Mouse (Mus musculus) adrenal gland, postnatal 25 days (tissue): Measurements from ENCODE around the gene Snap91. TPM values are rescaled to one million over a fixed set of nuclear protein-coding genes. Genes with fewer than 3 reads are reported as not detected.

Experiments used
- DNase-seq: peaks from one replicate; pipeline ENCODE4 v3.0.0; 2021; ENCODE audit warnings: mixed read lengths
- total RNA-seq: library from RNA; stranded (reverse); gene quantifications from 2 replicates; pipeline ENCODE4 v1.2.3, GENCODE M21; 2021

The Snap91 gene
- total RNA-seq, 1 experiment from 2014 or later = 38.5 TPM

DNA sequence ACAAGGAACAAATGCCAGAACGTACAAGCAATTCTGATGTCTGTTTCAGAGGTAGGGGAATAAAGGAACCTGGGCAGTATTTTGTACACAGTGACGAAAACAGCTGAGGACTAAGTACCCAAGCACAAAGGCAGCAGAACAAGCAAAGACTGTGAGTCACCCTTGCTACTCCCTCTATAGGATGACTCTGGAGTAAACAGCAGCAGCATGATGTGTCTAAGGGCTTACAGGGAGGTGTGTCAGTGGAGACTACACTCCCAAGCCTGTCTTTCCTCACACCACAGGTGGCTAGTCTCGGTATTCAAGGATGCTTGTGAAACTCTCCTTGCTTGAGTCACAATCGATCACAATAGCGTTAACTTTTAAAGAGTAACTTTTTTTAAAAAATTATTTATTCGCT, 66.1 kb downstream of the Snap91 start:
- no peak for DNase-seq

DNA sequence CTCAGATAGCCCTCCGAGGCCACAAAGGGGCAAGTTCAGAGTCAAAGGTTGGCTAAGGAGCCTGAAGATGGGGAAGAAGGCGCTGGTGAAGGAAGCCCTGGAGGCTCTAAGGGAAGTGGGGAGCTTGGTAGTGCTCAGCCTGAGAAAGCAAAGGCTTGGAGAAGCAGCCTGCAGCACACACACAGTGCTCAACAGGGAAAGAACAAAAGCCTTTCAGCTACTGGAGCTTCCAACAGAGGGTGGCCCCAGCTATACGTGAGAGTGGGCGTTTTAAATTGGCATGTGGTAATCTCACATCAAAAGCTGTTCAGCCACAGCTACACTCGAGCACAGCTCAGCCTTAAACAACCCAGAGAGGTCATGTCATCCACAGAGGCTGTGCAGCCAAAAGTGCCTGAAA, 67.1 kb downstream of the Snap91 start:
- DNase-seq = no peak

DNA sequence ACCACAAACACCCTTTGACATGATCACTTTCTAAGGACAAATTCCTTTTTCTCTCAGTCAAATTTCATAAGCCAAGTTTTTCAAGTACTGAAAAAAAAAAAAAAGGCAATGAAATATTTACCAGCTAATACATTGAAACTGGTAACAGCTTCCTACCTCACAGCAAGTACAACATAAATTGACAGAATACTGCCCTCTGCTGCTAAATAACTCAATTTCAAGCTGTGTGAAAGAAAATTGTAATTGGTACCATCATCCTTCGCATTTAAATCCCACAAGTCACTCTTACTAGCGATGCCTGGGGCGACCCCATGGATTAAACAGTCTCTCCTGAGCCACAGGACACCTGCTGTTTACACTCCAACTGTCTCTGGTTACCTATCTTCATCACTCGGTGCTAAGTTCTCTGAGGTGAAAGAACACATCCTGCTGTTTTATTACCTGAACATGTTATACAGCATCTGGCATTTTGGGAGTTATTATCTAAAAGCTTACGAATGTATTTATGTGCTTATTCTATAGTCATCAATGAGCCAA, 69.7 kb downstream of the Snap91 start:
- no peak for DNase-seq

DNA sequence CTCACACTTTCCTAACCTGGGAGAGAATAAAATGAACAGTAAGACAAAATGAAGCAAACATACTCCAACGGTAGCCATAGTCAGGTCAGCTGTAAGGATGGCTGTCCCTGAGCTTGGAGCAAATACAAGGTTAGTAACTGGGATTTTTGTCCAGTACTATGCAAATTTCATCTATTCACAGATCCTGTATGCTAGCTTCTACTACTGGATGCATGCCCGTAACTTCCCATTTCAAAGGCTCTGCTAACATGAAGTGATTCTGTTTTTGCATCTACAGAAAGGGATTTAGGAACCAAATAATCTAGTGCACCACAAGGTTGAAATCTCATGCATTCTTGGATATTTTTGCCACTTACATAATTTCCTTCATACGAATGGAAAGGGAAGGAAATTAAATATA, 70.2 kb downstream of the Snap91 start:
- DNase-seq = no peak

DNA sequence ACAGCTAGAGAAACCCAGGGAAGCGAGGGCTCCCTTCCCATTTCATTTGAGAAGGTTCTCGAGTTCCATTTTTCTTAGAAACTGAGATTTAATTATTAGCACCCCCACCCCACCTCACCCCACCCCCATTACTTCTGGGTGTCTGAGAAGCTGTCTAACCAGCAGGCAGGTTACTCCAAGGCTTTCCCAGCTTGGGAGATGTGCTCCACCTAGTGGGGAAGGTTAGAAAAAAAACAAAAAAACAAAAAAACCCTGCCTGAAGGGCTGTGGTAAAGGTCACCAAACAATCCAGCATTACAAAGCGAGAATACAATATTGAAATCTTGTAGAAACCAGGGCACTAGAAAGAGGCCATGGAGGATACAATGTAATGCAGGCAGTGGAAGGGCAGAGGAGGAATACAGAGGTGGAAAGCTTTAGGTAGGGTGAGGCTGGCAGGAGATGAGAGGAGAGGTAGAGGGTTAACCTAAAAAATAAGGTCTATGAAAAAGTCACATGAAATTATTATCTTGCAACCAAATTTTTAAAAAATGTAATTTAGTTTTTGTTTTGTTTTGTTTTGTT, 79.8 kb downstream of the Snap91 start:
- no peak for DNase-seq

DNA sequence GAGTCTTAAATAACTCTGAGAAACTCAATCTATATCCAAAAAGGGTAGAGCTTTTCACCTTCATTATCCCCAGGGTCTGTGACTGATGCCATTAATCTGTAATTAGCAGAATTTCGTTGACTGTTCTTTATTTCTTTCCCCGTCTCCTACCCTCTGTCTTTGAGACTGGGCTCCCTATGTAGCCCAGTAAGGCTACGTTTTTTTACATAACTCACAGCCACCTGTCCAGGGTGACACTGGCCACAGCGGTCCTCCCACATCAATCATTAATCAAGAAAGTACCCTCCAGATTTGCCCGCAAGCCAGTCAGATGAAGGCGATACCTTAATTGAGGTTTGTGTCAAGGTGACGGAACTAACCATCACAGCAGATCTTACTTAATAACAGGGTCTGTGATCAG, 81.4 kb downstream of the Snap91 start:
- DNase-seq = no peak

DNA sequence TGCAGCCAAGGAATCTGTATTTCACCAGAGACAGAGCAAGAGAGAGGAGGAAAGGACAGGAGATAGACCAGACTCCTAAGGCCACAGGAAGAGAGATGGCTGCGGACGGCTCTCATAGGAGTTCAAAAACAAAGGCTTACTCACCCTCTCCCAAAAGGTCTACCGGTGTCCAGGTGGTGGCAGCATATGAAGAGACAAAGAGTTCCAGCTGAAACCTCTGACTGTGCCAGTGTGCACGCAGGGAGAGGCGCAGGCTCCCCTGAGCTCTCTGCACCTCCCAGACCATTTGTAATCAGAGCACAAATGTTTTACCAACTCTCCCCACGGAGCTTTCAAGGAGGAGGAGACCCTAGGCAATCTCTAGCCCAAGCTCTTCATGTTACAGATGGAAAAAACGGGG, 81.8 kb downstream of the Snap91 start:
- DNase-seq = no peak

DNA sequence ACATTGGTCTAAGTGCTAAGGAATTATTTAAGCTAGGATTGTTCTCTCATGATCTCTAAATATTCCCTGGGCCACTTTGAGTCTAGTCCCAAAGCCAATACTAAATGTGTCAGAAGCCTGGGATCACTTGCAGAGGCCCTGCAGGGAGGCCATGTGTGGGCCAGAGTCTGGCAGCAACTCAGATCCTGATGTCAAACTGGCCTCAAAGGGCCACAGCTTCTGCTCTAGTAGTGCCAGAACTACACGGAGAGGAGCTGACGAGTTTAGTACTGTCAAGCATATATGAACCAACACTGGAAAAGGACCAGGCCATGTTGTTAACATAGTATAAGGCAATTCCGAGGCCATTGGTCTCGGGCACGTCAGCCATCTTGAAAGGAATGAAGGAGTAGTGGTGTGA, 82.3 kb downstream of the Snap91 start:
- DNase-seq = no peak

DNA sequence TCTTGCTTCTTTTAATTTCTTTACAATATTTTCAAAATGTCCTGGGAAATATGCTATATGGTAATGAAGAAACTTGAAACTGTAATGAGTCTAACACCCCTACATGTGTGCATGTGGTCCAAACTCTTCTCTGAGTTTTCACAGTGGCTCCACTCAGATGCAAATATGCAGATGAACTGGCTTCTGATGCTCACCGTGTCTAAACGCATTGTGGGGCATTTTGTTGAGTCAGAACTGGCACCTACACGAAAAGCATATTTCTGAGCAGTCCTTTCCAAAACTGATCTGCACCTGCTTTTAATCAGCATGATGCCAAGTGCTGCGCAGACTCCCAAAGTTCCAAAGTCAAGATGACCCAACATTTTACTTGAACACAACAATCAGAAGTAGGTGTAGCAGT, 82.9 kb downstream of the Snap91 start:
- DNase-seq = no peak

DNA sequence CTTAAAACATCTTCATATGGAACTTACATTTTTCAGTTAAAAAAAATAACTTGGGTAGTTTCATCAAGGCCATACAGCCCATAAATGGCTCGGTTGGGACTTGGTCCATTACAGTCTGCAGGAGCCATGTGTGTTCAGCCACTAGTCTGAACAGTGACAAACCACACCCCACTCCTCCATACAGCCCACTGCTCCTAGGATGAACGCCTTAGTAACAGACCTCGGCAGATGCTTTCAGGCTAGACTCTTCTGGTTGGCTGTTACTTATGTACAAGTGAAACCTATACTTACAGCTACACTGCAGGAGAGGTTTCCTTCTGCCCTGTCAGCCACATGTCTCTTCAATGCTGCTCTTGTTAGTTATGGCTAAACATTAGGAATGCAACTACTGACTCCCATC, 85.2 kb downstream of the Snap91 start:
- no peak for DNase-seq

DNA sequence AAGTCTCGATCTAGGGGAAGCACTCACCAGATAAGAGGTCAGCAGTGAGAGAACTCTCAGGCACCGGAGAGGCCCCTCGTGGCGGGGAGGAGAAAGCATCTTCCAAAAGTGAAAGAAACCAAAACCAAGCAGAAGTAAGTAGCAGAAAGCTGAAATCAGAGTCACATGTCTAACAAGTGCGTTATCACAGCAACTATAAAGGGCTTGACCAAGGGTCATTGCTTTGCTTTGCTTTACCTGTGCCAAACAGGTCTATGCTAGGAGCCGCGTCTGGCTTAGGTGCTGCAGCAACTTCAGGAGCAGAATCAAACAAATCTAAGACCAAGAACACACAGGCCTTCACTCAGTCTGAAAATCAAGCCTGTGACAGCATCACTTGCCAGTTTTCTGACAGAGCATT, 88.5 kb downstream of the Snap91 start:
- no peak for DNase-seq

DNA sequence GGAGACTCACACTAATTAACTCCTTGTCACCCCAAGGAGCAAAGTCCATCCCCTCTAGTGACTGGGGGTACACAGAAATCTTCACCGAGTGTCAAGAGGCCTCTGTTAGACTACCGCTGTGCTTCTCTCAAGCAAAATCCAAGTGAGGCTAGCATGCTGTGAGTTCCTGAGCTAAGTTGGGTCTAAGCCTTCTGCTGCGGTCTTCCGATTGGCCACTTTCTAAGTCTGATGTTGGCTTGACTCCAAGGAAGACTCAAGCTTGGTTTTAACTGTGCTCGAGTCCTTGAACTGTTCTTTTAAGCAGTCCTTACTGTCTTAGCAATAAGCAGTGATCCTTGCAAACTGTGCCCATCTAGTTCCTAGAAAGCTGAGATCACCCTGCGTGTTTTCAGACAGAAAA, 91.3 kb downstream of the Snap91 start:
- no peak for DNase-seq

DNA sequence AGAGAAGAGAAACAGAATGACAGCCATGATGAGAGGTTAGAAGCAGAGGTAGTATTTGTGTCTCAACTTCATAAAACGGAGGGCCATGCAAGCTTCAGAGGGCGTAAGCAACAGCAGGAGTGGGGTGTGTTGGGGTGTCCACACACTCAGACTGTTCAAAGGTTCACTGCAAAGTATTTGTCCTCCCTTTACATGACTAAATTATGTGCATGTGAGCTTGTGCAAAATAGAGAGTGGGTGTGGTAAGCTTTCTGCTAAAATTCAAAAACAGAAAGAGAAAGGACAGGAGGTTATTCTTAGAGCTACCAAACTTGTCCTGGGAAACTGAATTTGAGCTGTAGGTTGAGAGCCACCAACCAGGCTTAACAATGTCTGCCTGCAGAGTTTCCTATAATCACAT, 97.6 kb downstream of the Snap91 start:
- DNase-seq = no peak

DNA sequence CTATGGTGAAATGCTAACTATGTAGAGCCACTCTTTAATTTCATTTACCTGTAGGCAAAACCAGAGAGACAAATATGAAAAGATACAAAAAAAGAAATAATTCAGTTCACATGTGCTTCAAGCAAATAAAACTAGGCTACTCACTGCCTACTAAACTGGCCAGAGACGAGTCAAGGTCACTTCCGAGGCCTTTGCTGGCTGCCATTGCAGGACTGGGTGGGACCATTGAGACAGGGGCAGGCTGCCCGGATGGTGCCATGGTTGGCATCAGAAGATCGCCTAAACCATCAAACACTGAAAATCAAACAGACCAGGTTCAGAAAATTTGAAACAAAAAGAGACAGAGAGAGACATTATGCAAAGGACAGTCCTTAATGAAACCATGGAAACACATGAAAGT, 99.0 kb downstream of the Snap91 start:
- DNase-seq = no peak

DNA sequence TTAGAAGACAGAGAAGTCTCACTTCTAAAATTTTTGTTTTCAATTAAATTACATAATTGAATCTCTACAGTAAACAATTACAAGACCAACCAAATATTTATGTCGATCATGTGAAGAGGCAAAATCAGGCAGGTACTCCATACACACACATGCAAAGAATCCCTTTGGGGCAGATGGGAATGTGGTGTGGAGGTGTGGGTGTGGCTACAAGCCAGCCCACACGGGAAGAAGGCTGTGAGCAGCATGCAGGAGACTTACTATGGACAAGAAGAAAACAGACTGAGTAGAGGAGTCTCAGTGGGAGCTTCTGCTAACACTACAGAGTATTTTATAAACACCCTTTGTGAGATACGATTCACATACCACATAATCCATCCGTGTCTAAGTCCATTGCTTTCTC, 102.2 kb downstream of the Snap91 start:
- DNase-seq = no peak

DNA sequence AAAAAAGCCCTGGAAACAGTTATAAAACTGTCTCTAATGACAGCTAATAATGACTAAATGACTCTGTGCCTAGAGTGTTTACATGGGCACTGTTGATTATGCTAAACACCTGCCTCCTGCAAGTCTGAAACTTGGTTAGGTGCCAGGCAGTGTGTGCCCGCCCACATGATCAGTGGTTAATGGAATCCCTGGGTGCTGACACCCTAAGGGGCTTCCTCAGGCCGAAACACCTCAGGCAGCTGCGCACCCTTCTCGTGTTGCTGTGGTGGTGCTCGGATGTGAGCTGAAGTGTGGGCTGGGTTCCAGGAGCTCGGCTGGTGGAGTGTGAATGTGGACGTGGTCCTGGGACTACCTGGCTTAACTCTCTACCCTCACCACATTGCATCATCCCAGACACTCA, 103.1 kb downstream of the Snap91 start:
- DNase-seq = no peak

DNA sequence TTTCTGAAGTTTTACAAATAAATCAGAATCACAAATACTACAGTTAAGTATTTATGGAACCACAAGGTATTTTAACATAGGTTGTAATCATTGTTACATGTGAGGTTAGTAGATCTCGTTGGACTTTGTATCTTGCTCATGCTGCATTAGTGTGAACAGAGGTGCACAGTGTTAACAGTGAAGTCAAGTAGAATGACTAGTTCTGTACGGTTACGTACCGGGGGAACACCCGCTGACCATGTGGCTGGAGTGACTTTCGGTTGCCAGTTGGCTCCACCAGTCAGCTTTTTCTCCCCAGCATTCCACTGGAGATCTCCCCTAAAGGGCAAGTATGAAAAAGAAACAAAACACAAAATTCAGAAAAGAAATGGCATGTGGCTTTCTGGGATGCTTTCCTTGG, 105.1 kb downstream of the Snap91 start:
- no peak for DNase-seq

DNA sequence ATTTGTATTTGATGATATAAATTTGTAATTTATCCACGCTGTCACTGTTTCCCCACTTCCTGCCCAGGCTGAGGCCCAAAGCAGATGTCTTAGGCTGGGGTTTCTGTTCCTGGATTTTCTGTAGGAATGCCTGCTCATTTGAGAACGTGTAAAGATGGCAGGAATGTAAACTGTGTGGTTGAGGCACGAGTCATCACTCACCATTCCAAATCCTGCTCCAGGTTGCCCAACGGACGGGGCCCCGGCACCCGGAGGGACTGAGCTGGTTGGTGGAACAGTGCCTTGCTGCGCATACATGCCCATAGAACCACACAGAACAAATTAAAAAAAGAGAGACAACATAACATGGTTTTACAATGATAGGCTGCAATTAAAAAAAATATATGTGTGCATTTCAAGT, 106.5 kb downstream of the Snap91 start:
- DNase-seq = no peak

DNA sequence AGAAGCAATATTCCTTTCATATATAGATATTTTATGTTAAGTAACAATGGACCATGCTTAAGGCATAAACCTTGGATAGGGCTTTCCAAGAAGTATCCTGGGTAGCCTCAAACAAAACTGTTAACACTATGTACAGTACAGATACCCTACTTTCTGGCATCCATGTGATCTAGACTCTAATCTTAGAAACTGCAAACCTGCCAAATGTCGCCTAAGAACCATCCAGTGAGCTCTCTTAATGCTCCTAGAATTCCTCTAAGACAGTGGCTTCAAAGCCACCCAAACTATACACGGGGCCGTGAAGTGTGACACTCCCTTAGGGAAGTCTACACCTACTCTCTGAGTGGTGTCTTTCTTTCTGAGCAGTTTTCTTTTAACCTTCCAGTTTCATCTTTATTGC, 107.6 kb downstream of the Snap91 start:
- DNase-seq = no peak

DNA sequence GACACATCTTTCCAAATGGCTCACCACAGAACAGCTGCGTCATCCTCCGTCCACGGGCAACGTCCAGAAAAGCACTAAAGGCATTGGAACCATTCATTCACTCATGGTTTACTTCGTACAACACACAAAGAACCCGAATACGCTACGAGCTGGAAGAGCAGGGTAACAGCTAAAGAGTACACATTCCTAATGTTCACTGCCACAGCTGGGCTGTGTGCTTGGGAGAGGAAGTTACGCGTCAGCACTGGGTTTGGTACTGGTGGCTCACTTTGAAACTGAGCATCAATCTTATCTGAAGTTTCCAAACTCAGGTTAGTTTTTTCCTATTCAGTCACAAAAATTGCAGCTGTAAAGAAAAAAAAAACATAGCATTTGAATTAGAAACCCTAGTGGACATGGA, 113.5 kb downstream of the Snap91 start:
- DNase-seq = no peak

DNA sequence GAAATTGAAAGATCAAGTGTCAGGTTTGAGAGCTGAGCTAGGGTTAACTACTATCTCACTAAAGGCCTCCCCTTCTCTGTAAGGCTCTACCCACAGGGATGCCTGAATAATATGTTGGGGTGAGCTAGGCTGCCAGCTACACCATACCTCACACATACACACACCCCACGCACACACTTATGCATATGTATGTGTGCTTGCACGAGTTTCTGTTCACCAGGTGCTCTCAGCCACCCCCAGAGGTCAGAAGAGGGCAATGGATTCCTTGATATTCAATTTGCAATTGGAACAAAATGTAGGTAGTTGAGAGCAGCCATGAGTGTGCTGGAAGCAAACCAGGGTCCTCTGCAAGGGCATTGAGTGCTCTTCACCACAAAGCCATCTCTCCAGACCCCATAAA, 116.5 kb downstream of the Snap91 start:
- DNase-seq = no peak

DNA sequence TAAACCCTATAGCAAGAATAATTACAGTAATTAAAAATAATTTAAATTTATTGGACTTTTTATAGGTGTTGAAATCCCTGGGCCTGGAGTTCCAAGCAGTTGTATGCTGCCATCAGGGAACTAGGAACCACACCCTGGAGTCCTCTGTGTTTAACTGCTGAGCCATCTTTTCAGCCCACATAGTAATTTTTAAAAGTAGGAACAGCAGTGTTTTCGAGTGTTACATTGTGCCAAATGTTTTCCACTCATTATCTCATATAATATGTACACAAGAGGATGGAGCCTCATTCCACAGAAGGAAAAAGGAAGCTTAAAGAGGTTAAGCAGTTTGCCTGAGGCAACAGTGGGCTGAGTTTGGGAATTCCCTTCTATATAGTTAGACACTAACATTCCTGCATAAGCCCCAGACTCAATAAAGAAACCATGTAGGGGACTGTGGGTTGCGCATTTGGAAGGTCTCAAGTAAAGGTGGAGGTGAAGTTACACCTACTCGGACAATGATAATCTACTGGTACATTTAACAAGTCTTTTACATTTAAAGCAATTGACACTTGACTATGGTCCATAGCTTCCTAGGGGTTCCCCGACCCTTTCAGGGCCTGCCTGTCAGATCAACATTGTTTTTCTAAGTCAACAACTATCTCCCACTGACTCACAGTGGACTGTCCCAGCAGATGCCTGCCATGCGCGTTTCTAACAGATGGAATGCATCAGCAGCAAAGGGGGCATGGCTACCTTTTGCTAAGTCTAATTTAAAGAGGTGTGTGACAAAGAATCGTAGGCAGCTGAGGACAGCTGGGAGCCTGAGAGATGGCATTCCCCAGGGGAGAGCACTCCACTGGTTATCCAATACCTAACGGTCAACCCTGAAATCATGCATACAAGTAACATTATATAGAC, 117.7 kb downstream of the Snap91 start:
- DNase-seq = no peak

DNA sequence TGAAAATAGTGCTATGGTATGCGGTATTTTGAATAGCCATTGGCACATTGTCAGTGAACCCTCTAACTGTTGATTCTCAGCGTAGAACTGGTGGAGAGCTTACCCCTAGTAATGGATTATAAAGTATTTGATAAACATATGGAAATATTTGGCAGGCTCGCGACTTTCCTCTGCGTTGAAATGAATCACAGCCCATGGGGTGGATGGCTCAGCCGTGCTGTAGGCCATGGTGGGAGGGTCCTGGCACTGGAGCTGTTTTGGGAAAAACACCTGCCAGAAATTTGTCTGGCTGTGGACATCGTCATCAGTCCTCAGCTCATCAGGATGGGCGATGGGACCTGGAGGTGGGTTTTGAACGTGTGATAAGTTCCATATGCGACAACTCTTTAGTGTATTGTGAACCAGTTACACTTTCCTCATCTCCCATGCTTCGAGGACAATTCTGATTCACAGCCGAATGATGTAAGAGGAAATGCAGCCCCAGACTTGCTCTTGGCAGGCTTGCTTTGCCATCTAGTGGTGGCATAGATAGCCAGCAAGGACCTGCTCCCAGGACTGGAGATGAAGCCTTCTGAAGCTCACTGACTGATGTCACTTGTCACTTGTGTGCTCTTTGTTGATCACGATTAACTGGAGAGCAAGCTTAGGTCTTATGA, 134.4 kb downstream of the Snap91 start:
- DNase-seq = peak; percentile 54
